Mouse (Mus musculus): Measurements from ENCODE around the gene C8a.

C8a gene

DNA sequence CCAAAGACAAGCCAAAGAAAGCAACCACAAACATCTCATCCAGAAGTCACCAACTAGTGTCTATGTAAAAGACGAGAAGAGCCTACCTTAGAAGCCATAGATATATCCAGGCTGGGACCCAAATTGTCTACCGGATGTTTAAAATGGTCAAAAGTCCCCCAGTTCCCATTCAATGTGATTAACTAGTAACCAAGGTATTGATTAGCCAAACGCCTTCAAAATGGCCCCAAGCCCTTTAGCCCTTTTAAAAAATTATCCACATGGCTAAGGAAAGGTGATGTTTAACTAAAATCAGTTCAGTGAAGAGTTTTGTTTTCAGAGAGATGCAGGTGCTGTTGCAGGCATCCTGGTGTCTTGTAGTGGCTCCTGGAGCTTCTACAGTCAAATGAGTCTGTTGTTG lies at the start of gene C8a:
Gene C8a (minus strand): TSS at position 76 of the 400 bp plus-strand sequence.
- WGBS = 86% methylated on average over 3 of the region's 3 CpGs

- WGBS = 91% methylated on average over 5 of the region's 5 CpGs
These were observed 49.2 kb upstream of the C8a start for GRCm38 (mm10) chr4:104925383-104925782.

GRCm38 (mm10) chr4:104918017-104918416 lies 41.8 kb upstream of the C8a start:
- WGBS = 91% methylated on average over 6 of the region's 6 CpGs

DNA sequence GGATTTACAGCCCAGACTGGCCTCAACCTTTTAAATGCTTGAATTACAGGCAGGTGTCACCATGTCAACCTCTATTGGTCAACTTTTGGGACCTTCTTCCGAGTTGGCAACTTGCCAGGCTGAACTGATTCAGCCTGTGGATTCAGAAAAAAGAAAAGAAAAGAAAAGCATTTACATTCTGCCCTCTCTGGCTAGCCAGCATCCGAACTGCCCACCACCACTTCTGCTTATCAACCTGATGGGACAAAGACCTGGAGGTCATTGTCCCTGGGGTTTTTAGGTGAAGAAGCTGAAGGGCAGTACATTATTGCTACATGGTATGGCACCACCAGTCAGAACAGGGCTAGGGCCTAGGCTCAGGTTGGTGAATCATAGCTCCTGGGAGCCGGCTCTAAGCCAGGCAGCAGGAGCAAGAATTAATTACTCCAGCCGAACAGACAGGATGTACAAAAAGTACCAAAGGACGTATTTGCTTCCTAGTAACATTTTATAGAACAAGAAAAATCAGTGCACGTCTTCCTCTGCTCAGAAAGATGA lies 38.6 kb upstream of the C8a start:
- 56% methylated on average over 6 of the region's 6 CpGs for WGBS

- 30% methylated on average over 23 of the region's 23 CpGs for WGBS
These were observed 37.3 kb upstream of the C8a start, which contains the start of gene Fyb2 for GRCm38 (mm10) chr4:104913291-104914129. Fyb2 (plus strand) TSS chr4:104913456.

GRCm38 (mm10) chr4:104911685-104912084 lies 35.5 kb upstream of the C8a start:
- WGBS = 55% methylated on average over 7 of the region's 7 CpGs

DNA sequence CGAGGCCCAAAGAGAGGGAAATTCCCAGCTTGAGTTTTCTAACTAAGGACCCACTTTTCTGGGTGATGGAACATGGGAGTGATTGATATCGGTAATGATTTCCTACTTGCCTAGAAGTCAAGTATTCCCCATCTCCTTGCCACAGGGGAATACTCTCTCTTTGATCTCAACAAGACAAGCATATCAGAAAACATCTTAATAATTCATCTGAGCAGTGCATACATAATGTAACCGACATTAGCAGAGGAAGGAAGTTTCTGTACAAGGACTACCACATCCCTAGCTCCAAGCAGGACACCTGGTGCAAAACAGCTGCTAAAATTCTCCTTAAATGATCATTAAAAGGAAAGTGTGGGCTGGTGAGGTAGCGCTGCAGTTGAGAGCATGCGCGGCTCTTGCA lies 28.9 kb upstream of the C8a start:
- WGBS = 94% methylated on average over 6 of the region's 6 CpGs

DNA sequence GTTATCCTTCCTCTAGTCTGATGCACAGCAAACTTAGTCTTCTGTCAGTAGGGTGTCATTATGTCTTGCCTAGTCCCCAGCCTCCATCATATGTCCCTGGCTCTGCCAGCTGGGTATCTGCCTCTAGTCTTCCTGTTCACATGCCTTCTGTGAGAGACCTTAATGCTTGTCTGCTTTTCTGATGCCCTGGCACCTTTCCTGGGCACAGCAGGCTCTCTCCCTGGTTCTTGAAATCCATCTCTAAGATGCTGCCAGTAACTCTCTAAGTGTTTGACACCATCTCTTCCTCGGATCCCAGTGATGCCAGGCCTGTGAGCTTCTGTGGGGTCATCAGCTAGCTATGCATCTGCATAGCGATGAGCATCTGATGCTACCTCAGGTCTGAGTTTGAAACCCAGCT lies 26.6 kb upstream of the C8a start:
- WGBS = 80% methylated on average over 2 of the region's 2 CpGs

- 31% methylated on average over 13 of the region's 13 CpGs for WGBS
These were observed 18.0 kb upstream of the C8a start for GRCm38 (mm10) chr4:104894004-104894734.

DNA sequence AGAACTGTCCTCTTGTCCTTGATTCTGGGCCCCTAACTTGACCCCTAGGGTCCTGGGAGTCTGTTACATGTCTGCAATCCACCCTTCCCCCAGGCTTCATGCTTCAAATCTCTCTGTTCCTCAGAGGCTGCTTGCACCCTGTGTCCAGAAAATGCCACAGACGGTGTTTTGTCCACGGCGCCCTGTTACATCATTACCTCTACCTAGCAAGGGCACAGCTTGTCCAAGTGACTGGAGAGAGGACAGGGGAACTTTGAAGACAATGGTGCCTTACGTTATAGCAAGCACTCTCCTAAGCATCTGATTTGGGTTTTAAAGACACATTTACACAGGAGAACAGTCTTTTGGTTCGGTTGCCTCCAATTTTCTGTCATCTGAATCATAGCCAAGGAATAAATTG lies 17.4 kb upstream of the C8a start:
- 38% methylated on average over 5 of the region's 5 CpGs for WGBS

- 77% methylated on average over 7 of the region's 7 CpGs for WGBS
These were observed 15.5 kb upstream of the C8a start for GRCm38 (mm10) chr4:104891708-104892107.

DNA sequence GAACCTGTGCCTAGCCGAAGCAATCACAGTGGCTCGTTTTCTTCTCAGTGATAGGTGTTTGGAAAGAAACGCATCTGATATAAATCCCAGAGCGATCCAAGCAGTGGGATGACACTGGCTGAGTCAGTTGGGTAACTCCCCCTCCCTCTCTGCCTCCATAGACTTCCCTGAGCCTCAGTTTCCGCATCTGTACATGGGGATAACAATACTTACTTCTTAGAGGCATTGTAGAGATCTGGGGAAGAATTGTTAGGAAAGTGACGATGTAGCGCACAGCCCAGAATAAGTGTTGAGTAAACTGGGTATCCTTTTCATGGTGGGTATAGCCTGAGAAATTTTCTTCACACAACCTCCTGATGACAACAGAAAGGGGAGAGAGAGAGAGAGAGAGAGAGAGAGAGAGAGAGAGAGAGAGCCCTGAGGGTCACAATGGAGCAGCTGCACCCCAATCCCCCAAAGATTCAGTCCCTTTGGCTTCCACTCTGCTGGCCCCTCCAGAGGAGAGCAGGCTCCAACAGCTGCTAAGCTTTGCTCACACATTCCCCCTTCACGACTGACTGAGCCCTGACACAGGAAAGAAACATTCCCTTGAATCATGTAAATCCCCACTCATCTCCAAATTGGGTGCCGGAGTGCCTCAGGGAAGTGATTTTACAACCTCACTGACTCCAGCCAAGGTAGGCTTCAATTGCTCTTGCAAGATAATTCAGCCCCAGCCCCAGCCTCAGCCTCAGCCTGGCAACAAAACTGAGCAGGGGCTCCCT lies 12.5 kb upstream of the C8a start:
- 79% methylated on average over 9 of the region's 9 CpGs for WGBS

- 81% methylated on average over 9 of the region's 9 CpGs for WGBS
These were observed 11.3 kb upstream of the C8a start for GRCm38 (mm10) chr4:104887486-104887885.

GRCm38 (mm10) chr4:104875832-104876231 lies 366 bp downstream of the C8a start:
- WGBS = 59% methylated on average over 4 of the region's 4 CpGs

DNA sequence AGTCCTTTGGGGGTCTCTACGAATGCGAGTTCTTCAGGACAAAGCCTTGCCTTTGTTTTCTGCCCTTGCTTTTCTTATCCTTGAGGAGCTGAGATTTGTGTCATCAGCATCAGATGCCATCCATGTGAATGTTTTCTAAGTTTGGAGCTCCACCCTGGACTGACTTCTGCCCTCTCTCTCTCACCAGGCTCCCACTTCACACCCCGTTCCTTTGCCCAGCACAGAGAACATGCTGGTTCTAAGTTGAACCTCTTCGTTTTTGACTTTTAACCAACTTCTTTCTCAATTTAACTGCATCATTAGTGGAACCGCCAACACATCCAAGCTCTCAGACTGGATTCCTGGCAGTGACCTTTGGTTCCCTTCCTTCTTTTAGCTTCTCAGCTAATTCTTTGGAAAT lies 6.0 kb downstream of the C8a start:
- WGBS = 88% methylated on average over 5 of the region's 5 CpGs

DNA sequence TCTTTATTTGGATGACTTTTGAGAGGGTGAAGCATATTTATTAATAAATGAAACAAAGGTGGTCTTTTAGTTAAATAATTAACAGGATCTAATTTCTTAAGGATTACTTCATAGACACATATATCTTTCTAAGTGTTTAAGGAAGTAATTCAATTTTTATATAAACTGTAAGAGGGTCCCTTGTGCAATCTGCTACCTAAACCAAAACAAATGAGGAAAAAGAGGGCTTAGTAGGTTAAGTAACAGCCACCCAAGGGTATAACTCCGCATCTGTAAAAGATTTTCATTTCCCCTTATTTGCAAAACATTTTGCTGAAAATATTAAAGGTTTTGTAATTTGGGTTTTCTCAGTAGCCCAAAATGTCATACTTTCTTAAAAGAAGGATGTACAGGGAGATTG lies 11.8 kb downstream of the C8a start:
- WGBS = 88% methylated on average over 1 of the region's 1 CpGs

GRCm38 (mm10) chr4:104861241-104861640 lies 15.0 kb downstream of the C8a start:
- WGBS = 89% methylated on average over 8 of the region's 8 CpGs

GRCm38 (mm10) chr4:104857823-104858222 lies 18.4 kb downstream of the C8a start:
- 80% methylated on average over 4 of the region's 4 CpGs for WGBS

DNA sequence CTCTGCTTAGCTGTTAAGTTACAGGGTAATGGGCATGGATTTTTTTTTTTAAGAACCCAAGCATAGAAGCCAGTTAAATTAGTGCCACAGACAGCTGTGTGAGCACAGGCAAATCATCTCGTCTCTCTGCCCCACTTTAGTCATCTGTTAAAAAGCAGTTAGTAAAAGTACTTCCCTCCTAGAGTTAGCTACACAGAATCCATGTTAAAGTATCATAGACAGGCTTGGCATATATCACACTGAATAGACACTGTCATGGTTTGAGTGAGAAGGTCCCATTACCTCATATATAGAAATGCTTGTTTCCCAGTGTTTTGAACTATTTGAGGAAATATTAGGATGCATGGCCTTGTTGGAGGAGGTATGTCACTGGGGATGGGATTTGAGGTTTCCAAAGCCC lies 19.2 kb downstream of the C8a start, which contains the start of gene Gm17662:
Gene Gm17662 (plus strand): TSS at position 301 of the 400 bp plus-strand sequence.
- 60% methylated on average over 1 of the region's 1 CpGs for WGBS

GRCm38 (mm10) chr4:104855216-104855615 lies 21.0 kb downstream of the C8a start:
- 87% methylated on average over 2 of the region's 2 CpGs for WGBS

DNA sequence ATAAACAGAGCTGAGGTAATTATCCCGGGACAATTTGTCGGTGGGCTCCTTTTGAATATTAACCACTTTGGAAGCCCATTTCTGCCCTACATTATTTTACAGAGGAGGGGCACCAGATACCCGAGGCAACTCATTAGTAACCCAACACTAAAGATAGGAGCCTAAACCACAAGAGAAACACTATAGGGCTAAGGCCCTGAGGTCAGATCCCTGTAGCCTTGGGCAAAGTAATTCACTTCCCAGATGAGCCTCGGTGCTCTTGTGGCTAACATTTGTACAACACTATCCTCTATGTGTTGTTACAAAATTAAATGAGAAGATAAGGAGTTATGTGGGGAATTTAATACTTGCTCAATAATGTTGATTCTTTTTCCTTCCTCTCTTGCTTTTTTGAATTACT lies 32.7 kb downstream of the C8a start:
- 57% methylated on average over 4 of the region's 4 CpGs for WGBS

DNA sequence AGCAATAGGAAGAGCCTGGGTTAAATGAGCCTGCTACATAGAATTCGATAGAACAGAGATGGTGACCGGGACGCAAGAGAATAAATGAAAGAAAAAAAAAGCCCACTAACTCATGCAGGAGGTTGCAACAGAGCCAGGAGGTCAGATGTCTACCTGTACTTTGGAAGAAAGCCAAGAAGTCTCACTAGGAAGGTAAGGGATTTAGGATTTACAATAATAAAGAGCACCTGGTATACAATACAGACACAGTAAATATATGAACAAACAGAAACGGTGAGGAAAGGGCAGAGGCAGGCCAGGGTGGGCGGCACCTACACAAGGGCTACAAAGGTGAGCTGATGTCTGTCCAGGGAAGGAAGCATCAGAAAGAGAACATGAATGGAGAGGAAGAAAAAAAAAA lies 34.0 kb downstream of the C8a start:
- WGBS = 87% methylated on average over 5 of the region's 5 CpGs
